Mouse (Mus musculus): Measurements from ENCODE around the gene Rap1b.

DNA sequence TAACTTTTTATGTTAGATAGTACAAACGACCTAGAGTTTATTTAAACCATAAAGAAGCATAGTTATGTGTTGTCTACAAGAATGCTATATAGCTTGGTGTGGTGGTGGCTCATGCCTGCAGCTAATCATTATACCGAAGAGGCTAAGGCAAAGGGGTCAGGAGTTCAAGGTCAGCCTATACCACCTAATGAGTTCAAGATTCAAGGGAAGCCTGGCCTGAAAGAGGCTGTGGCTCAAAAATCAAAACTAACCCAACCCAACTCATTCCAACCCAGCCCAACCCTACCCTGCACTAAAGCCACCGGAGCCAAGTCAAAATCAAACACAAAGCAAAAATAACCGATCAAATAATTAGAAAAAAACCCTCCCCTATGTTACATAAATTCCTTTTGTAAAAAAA lies 49.4 kb upstream of the Rap1b start:
- no peak for TF ChIP-seq CTCF (IDR thresholded peaks at IDR 0.05; ENCODE audit: insufficient read depth, low read depth, low read length)
- no peak for TF ChIP-seq POLR2A (IDR thresholded peaks at IDR 0.05; ENCODE audit: insufficient read depth, low read depth, low read length)

All from olfactory bulb, adult 2 months (tissue).